Mouse (Mus musculus): ENCODE results near the gene Ednra. TPM values are rescaled to one million over a fixed set of nuclear protein-coding genes. Genes with fewer than 3 reads are reported as not detected.

The Ednra gene
- polyA plus RNA-seq, 1 experiment from 2014 or later: 5.9 TPM

DNA sequence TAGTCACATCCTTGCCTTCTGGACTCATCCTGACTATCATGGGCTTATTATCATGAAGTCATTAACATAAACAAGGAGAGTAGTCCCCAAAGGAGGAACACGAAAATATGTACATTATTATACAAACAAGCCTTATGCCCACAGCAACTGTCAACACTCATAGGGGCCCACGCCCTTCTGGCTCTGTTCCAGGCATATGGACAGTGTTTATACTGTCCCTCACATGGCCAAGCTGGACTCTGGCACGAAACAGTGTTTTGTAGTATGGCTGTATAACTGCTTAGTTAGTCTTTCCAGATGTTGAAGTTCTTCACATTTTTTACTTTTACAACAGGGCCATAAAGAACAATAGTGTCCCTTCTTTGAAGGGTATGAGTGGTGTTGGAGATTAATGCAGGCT is 8.7 kb upstream of the Ednra start:
- no peak overlapping the region for H3K4me2 ChIP-seq (ENCODE audit: low read length)
- no peaks in the 10 kb centered on the region for H3K27me3 ChIP-seq (replicated peaks; ENCODE audit: control insufficient read depth, insufficient read depth, low read length)
- WGBS: 77% methylated on average over 3 of the region's 3 CpGs
- no peak overlapping the region for H3K27ac ChIP-seq (ENCODE audit: low read depth, low read length)
- no peak overlapping the region for H3K4me3 ChIP-seq (ENCODE audit: low read length)
- no peaks in the 10 kb centered on the region for H3K36me3 ChIP-seq (ENCODE audit: control insufficient read depth, insufficient read depth, low read length)
- no peaks in the 10 kb centered on the region for H3K4me1 ChIP-seq (ENCODE audit: control insufficient read depth, insufficient read depth, low read depth, low read length)
- ATAC-seq: no peak
- H3K9ac ChIP-seq (ENCODE audit: low read depth, low read length): no peak overlapping the region
- H3K9me3 ChIP-seq (ENCODE audit: control insufficient read depth, low read length): peaks cover 5% of the 10 kb centered on the region

DNA sequence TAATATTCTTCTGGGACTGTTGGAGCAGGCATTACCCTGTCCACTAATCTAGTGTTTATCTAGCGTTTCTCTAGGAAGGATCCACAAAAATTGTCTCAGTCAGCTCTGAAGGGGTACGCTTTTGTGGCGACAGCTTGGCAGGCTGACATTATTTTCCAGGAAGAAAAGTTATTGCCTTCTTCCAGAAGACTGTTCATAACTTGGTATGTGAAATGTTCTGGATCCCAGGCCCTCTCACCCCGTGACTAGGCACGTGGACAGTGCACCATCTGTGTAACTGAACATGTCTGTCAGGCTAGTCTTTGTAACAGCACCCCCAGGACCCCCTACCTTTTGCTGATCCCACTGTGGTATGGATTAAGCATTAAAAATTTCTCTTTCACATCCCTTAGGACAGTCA is 1.1 kb upstream of the Ednra start:
- H3K4me3 ChIP-seq (ENCODE audit: low read length): no peak overlapping the region
- no peak overlapping the region for H3K27ac ChIP-seq (ENCODE audit: low read depth, low read length)
- WGBS: 85% methylated on average over 5 of the region's 5 CpGs
- H3K36me3 ChIP-seq (ENCODE audit: control insufficient read depth, insufficient read depth, low read length): no peaks in the 10 kb centered on the region
- no peaks in the 10 kb centered on the region for H3K27me3 ChIP-seq (replicated peaks; ENCODE audit: control insufficient read depth, insufficient read depth, low read length)
- no peak overlapping the region for H3K4me2 ChIP-seq (ENCODE audit: low read length)
- no peak overlapping the region for H3K9ac ChIP-seq (ENCODE audit: low read depth, low read length)
- peaks cover 2% of the 10 kb centered on the region; the same call in 1 of the 2 replicates for H3K4me1 ChIP-seq (ENCODE audit: control insufficient read depth, insufficient read depth, low read depth, low read length)
- no peaks in the 10 kb centered on the region for H3K9me3 ChIP-seq (ENCODE audit: control insufficient read depth, low read length)
- ATAC-seq: no peak

DNA sequence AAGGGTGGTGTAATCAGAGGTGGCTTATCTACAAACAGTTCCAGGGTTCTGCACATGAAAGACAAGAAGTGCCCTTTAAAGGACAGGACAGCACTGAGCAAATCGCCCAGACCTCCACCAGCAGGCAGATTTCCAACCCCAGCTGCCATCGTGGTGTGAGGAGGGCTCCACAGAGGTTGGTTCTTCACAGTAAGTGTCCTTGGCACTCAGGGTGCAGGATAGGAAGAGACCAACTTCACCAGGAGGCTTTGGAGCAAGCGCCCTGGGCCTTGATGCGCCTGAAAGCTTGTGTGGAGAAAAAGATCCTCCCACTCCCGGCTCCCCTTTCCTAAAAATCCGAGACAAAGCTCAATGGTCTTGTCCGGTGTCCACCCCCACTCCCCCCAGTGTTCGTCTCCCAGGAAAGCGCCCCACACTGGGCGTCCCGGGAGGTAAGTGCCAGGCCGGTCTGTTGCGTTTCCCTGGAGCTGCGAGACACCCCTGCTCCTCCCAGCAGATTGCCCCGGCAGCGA is 674 bp downstream of the Ednra start:
- H3K36me3 ChIP-seq (ENCODE audit: control insufficient read depth, insufficient read depth, low read length): no peaks in the 10 kb centered on the region
- peak overlapping the region; percentile 53 for H3K4me3 ChIP-seq (ENCODE audit: low read length)
- 2% methylated on average over 16 of the region's 16 CpGs for WGBS
- H3K9me3 ChIP-seq (ENCODE audit: control insufficient read depth, low read length): no peaks in the 10 kb centered on the region
- H3K4me1 ChIP-seq (ENCODE audit: control insufficient read depth, insufficient read depth, low read depth, low read length): peaks cover 2% of the 10 kb centered on the region; the same call in 1 of the 2 replicates
- H3K27me3 ChIP-seq (replicated peaks; ENCODE audit: control insufficient read depth, insufficient read depth, low read length): no peaks in the 10 kb centered on the region
- peak; percentile 85 for ATAC-seq
- peak overlapping the region; percentile 96 for H3K4me2 ChIP-seq (ENCODE audit: low read length)
- peak overlapping the region; percentile 73 for H3K27ac ChIP-seq (ENCODE audit: low read depth, low read length)
- peak overlapping the region; percentile 68 for H3K9ac ChIP-seq (ENCODE audit: low read depth, low read length)

DNA sequence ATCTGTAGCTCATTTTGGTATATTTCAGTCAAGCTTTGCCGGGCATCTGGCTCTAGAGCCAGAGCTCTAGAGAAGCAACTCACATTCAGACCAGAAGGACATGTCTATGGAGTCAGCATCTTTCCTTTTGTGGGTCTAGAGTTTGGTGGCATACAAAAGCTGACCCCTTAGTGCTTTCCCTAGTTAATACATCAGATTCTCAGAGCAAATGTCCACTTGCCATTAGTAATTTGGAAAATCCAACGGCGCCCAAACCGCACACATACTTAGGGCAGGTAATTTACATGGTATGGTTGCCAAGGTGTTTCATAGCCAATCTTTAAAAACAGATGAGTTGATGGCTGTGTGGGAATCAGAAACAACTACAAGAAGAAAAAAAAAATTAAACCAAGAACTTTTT is 1.2 kb downstream of the Ednra start:
- 88% methylated on average over 4 of the region's 4 CpGs for WGBS
- no peak overlapping the region for H3K27ac ChIP-seq (ENCODE audit: low read depth, low read length)
- no peaks in the 10 kb centered on the region for H3K9me3 ChIP-seq (ENCODE audit: control insufficient read depth, low read length)
- peaks cover 2% of the 10 kb centered on the region; the same call in 1 of the 2 replicates for H3K4me1 ChIP-seq (ENCODE audit: control insufficient read depth, insufficient read depth, low read depth, low read length)
- no peak overlapping the region for H3K9ac ChIP-seq (ENCODE audit: low read depth, low read length)
- H3K4me3 ChIP-seq (ENCODE audit: low read length): peak overlapping the region; percentile 53
- ATAC-seq: no peak
- H3K36me3 ChIP-seq (ENCODE audit: control insufficient read depth, insufficient read depth, low read length): no peaks in the 10 kb centered on the region
- H3K27me3 ChIP-seq (replicated peaks; ENCODE audit: control insufficient read depth, insufficient read depth, low read length): no peaks in the 10 kb centered on the region
- H3K4me2 ChIP-seq (ENCODE audit: low read length): peak overlapping the region; percentile 96

DNA sequence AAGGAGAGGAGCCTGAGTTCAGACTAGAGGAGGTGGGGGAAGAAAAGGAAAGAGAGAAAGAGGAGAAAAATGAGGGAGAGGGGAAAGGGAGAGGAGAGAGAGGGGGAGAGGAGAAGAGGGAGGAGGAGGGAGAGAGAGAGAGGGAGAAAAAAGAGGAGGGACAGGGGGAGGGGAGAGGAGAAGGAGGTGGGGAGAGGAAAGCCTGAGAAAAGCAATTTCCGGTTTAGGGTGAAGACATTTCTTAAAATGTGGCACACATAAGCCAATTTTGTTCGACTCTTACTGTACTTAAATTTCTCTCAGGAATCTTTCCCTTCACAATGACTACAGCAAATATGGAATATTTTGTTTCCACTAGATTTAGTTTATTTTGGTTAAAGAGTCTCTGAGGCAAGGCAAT is 5.3 kb downstream of the Ednra start:
- H3K4me3 ChIP-seq (ENCODE audit: low read length): no peak overlapping the region
- H3K9me3 ChIP-seq (ENCODE audit: control insufficient read depth, low read length): no peaks in the 10 kb centered on the region
- no peak overlapping the region for H3K27ac ChIP-seq (ENCODE audit: low read depth, low read length)
- no peak overlapping the region for H3K4me2 ChIP-seq (ENCODE audit: low read length)
- H3K36me3 ChIP-seq (ENCODE audit: control insufficient read depth, insufficient read depth, low read length): no peaks in the 10 kb centered on the region
- no peaks in the 10 kb centered on the region for H3K27me3 ChIP-seq (replicated peaks; ENCODE audit: control insufficient read depth, insufficient read depth, low read length)
- H3K9ac ChIP-seq (ENCODE audit: low read depth, low read length): no peak overlapping the region
- WGBS: 87% methylated on average over 2 of the region's 2 CpGs
- no peak for ATAC-seq
- H3K4me1 ChIP-seq (ENCODE audit: control insufficient read depth, insufficient read depth, low read depth, low read length): no peaks in the 10 kb centered on the region; the same call in 1 of the 2 replicates

DNA sequence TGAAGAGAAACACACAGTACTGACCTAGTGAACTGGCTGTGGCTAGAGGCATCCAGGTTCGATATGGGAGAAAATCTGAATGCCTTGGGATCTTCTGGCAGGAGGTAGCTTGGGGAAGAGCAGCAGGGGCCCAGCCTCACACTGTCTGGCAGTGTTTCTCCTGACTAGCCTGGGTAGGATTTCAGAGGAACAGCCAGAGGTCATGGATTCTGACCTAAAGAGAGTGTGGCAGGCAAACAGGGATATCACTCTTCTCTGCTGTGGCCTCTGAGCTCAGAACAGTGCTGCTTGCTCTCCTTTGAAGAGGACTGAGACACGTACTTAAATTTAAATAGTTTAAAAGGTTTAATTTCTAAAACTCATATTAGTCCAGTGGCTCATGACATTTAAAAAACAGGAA is 7.2 kb downstream of the Ednra start:
- Histone ChIP-seq H3K36me3 (ENCODE audit: control insufficient read depth, insufficient read depth, low read length) (no peaks in the 10 kb centered on the region), H3K9ac (ENCODE audit: low read depth, low read length) (no peak overlapping the region), H3K4me3 (ENCODE audit: low read length) (no peak overlapping the region), H3K27me3 (replicated peaks; ENCODE audit: control insufficient read depth, insufficient read depth, low read length) (no peaks in the 10 kb centered on the region), H3K9me3 (ENCODE audit: control insufficient read depth, low read length) (no peaks in the 10 kb centered on the region), H3K4me2 (ENCODE audit: low read length) (no peak overlapping the region), H3K4me1 (ENCODE audit: control insufficient read depth, insufficient read depth, low read depth, low read length) (no peaks in the 10 kb centered on the region), H3K27ac (ENCODE audit: low read depth, low read length) (no peak overlapping the region)
- no peak for ATAC-seq
- WGBS: 48% methylated on average over 2 of the region's 2 CpGs

DNA sequence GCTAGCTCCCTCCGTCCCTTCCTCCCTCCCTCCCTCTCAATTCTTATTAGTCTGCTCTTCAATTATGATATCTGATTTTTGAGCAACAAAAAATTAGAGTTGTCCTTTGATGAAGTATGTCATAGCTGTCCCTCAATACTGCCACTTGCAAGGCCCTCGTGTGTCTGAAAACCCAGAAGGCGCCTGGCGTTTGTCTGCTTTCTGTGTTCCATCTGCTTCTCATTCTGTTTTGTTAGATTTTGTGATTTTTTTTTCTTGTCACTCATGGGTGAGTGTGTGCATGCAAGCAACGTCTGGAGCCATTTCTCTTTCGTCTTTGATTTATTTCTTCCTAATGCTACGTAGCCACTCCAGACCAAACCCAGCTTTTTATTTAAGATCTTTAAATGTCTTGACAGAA is 9.8 kb downstream of the Ednra start:
- H3K36me3 ChIP-seq (ENCODE audit: control insufficient read depth, insufficient read depth, low read length): no peaks in the 10 kb centered on the region
- H3K9me3 ChIP-seq (ENCODE audit: control insufficient read depth, low read length): no peaks in the 10 kb centered on the region
- no peak overlapping the region for H3K4me2 ChIP-seq (ENCODE audit: low read length)
- H3K4me3 ChIP-seq (ENCODE audit: low read length): no peak overlapping the region
- H3K27me3 ChIP-seq (replicated peaks; ENCODE audit: control insufficient read depth, insufficient read depth, low read length): no peaks in the 10 kb centered on the region
- H3K27ac ChIP-seq (ENCODE audit: low read depth, low read length): no peak overlapping the region
- no peaks in the 10 kb centered on the region for H3K4me1 ChIP-seq (ENCODE audit: control insufficient read depth, insufficient read depth, low read depth, low read length)
- 74% methylated on average over 7 of the region's 7 CpGs for WGBS
- no peak overlapping the region for H3K9ac ChIP-seq (ENCODE audit: low read depth, low read length)
- ATAC-seq: no peak

DNA sequence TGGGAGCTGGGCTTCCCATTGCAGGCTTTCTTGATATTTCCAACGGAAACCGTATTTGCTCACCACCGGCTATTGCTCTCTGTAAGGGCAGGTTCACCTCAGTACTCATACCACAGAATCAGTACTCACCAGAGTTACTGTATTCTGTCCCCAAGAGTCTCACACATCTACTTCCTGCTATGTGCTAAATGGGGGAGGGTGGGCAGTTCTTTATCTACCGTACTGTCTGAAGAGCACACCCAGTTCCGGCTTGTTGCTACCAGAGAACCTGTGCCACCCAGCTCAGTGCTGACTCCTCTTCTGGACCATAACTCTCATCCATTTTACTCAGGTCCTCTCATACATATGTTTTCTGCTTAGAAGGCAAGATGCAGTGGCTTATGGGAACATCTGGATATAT is 10.6 kb downstream of the Ednra start:
- no peak for ATAC-seq
- no peaks in the 10 kb centered on the region for H3K27me3 ChIP-seq (replicated peaks; ENCODE audit: control insufficient read depth, insufficient read depth, low read length)
- no peaks in the 10 kb centered on the region for H3K4me1 ChIP-seq (ENCODE audit: control insufficient read depth, insufficient read depth, low read depth, low read length)
- no peak overlapping the region for H3K4me2 ChIP-seq (ENCODE audit: low read length)
- H3K9me3 ChIP-seq (ENCODE audit: control insufficient read depth, low read length): no peaks in the 10 kb centered on the region
- 91% methylated on average over 5 of the region's 5 CpGs for WGBS
- H3K9ac ChIP-seq (ENCODE audit: low read depth, low read length): no peak overlapping the region
- no peak overlapping the region for H3K27ac ChIP-seq (ENCODE audit: low read depth, low read length)
- no peaks in the 10 kb centered on the region for H3K36me3 ChIP-seq (ENCODE audit: control insufficient read depth, insufficient read depth, low read length)
- no peak overlapping the region for H3K4me3 ChIP-seq (ENCODE audit: low read length)

DNA sequence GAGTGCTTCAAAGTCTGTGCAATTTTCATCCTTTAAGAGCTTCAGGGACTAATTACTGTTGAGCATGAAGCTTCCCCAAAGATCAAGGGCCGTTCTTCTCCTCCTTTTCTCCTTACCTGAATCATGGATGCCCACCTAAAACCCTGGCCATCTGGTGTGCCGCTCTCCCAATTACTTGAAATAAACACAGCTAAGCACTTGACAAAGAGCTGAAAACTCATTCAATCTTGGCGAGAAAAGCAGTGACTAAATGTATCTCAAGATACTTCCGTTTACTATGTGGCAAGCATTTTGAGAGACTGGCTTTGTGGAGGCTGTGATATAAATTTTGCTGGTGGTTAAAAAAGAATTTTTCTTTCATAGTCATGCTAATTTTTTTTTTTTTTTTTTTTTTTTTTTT is 19.5 kb downstream of the Ednra start:
- Histone ChIP-seq H3K4me1 (ENCODE audit: control insufficient read depth, insufficient read depth, low read depth, low read length) (no peaks in the 10 kb centered on the region), H3K36me3 (ENCODE audit: control insufficient read depth, insufficient read depth, low read length) (no peaks in the 10 kb centered on the region), H3K9me3 (ENCODE audit: control insufficient read depth, low read length) (no peaks in the 10 kb centered on the region), H3K27ac (ENCODE audit: low read depth, low read length) (no peak overlapping the region), H3K9ac (ENCODE audit: low read depth, low read length) (no peak overlapping the region), H3K4me2 (ENCODE audit: low read length) (no peak overlapping the region), H3K4me3 (ENCODE audit: low read length) (no peak overlapping the region), H3K27me3 (replicated peaks; ENCODE audit: control insufficient read depth, insufficient read depth, low read length) (no peaks in the 10 kb centered on the region)
- ATAC-seq: no peak
- WGBS: 93% methylated on average over 4 of the region's 4 CpGs

DNA sequence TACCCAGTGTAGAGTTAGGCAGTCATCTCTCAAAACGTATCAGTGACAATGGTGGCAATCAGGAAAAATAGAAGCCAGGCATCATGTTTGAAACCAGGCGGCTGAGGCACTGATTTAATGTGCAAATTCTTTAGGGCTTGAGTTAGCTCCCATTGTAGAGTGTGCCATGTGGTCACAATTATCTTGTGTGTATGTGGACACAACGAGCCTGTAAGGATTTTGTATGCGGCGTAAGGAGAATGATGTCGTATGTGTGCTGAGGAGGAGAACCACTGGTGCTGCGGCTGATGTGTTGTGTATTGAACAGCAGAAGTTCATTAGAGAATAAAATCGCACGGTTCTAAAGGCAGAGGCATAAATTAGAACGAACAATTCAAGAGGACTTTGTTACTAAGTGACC is 26.2 kb downstream of the Ednra start:
- ATAC-seq: no peak
- H3K4me3 ChIP-seq (ENCODE audit: low read length): no peak overlapping the region
- no peaks in the 10 kb centered on the region for H3K27me3 ChIP-seq (replicated peaks; ENCODE audit: control insufficient read depth, insufficient read depth, low read length)
- H3K4me1 ChIP-seq (ENCODE audit: control insufficient read depth, insufficient read depth, low read depth, low read length): no peaks in the 10 kb centered on the region
- no peaks in the 10 kb centered on the region for H3K36me3 ChIP-seq (ENCODE audit: control insufficient read depth, insufficient read depth, low read length)
- H3K27ac ChIP-seq (ENCODE audit: low read depth, low read length): no peak overlapping the region
- H3K9ac ChIP-seq (ENCODE audit: low read depth, low read length): no peak overlapping the region
- WGBS: 76% methylated on average over 10 of the region's 10 CpGs
- no peaks in the 10 kb centered on the region for H3K9me3 ChIP-seq (ENCODE audit: control insufficient read depth, low read length)
- H3K4me2 ChIP-seq (ENCODE audit: low read length): no peak overlapping the region
